Mouse (Mus musculus): Measurements from ENCODE around the gene Slc16a10. TPM values are rescaled to one million over a fixed set of nuclear protein-coding genes. Genes with fewer than 3 reads are reported as not detected.

The Slc16a10 gene
- polyA plus RNA-seq, 2 experiments: 32.8 to 63.5 TPM

- TF ChIP-seq CTCF (IDR thresholded peaks at IDR 0.05; ENCODE audit: low read depth) (no peak), EP300 (IDR thresholded peaks at IDR 0.05; ENCODE audit: low read depth) (no peak)
- Histone ChIP-seq H3K9ac (replicated peaks) (no peak overlapping the region), H3K27ac (peak overlapping the region; percentile 14; the same call in 1 of the 2 replicates), H3K4me2 (ENCODE audit: low read depth) (peak overlapping the region; percentile 23; the same call in 1 of the 2 replicates), H3K9me3 (ENCODE audit: control insufficient read depth, low read length) (no peaks in the 10 kb centered on the region), H3K4me1 (replicated peaks; ENCODE audit: control insufficient read depth in 2 of 2, insufficient read depth in 2 of 2, low read length in 1 of 2) (peaks cover 0 to 7% of the 10 kb centered on the region in 2 experiments; a peak in 1 of 4 replicates), H3K4me3 (ENCODE audit: insufficient read depth in 1 of 2, low read depth in 2 of 2, low read length in 2 of 2) (no peak overlapping the region), H3K36me3 (replicated peaks; ENCODE audit: control insufficient read depth, insufficient read depth, low read depth) (peaks cover 16% of the 10 kb centered on the region), H3K27me3 (ENCODE audit: control insufficient read depth, insufficient read depth, low read length) (no peaks in the 10 kb centered on the region)
- WGBS (ENCODE audit: insufficient replicate concordance): 56% methylated on average over 5 of the region's 5 CpGs
- DNase-seq (ENCODE audit: low read depth in 3 of 3, low spot score in 3 of 3): no peak
- ATAC-seq (ENCODE audit: insufficient read depth): no peak
Observed at GRCm38 (mm10) chr10:40063291-40063890, 78.7 kb downstream of the Slc16a10 start.

- DNase-seq (ENCODE audit: low read depth in 3 of 3, low spot score in 3 of 3) (no peak), ATAC-seq (ENCODE audit: insufficient read depth) (no peak)
- no peaks in the 10 kb centered on the region for H3K27me3 ChIP-seq (ENCODE audit: control insufficient read depth, insufficient read depth, low read length)
- no peak overlapping the region for H3K9ac ChIP-seq (replicated peaks)
- no peak overlapping the region for H3K4me3 ChIP-seq (ENCODE audit: insufficient read depth in 1 of 2, low read depth in 2 of 2, low read length in 2 of 2)
- peaks cover 0 to 5% of the 10 kb centered on the region in 2 experiments; a peak in 1 of 4 replicates for H3K4me1 ChIP-seq (replicated peaks; ENCODE audit: control insufficient read depth in 2 of 2, insufficient read depth in 2 of 2, low read length in 1 of 2)
- no peaks in the 10 kb centered on the region for H3K9me3 ChIP-seq (ENCODE audit: control insufficient read depth, low read length)
- WGBS (ENCODE audit: insufficient replicate concordance): 82% methylated on average over 6 of the region's 6 CpGs
- no peak for TF ChIP-seq CTCF (IDR thresholded peaks at IDR 0.05; ENCODE audit: low read depth)
- no peak for TF ChIP-seq EP300 (IDR thresholded peaks at IDR 0.05; ENCODE audit: low read depth)
- H3K27ac ChIP-seq: peak overlapping the region; percentile 14; the same call in 1 of the 2 replicates
- H3K36me3 ChIP-seq (replicated peaks; ENCODE audit: control insufficient read depth, insufficient read depth, low read depth): peaks cover 16% of the 10 kb centered on the region
- peak overlapping the region; percentile 23; the same call in 1 of the 2 replicates for H3K4me2 ChIP-seq (ENCODE audit: low read depth)
Observed at GRCm38 (mm10) chr10:40062812-40063211, 79.2 kb downstream of the Slc16a10 start.

GRCm38 (mm10) chr10:40061926-40062325 is 80.1 kb downstream of the Slc16a10 start:
- TF ChIP-seq EP300 (IDR thresholded peaks at IDR 0.05; ENCODE audit: low read depth): no peak
- no peak for TF ChIP-seq CTCF (IDR thresholded peaks at IDR 0.05; ENCODE audit: low read depth)
- Histone ChIP-seq H3K4me1 (replicated peaks; ENCODE audit: control insufficient read depth in 2 of 2, insufficient read depth in 2 of 2, low read length in 1 of 2) (peaks cover 0 to 3% of the 10 kb centered on the region in 2 experiments; a peak in 1 of 4 replicates), H3K27me3 (ENCODE audit: control insufficient read depth, insufficient read depth, low read length) (no peaks in the 10 kb centered on the region), H3K4me2 (ENCODE audit: low read depth) (no peak overlapping the region), H3K4me3 (ENCODE audit: insufficient read depth in 1 of 2, low read depth in 2 of 2, low read length in 2 of 2) (no peak overlapping the region), H3K27ac (no peak overlapping the region), H3K9me3 (ENCODE audit: control insufficient read depth, low read length) (no peaks in the 10 kb centered on the region), H3K9ac (replicated peaks) (no peak overlapping the region), H3K36me3 (replicated peaks; ENCODE audit: control insufficient read depth, insufficient read depth, low read depth) (peaks cover 21% of the 10 kb centered on the region)
- ATAC-seq (ENCODE audit: insufficient read depth) (no peak), DNase-seq (ENCODE audit: low read depth in 3 of 3, low spot score in 3 of 3) (no peak)
- 89% methylated on average over 5 of the region's 5 CpGs for WGBS (ENCODE audit: insufficient replicate concordance)

- WGBS (ENCODE audit: insufficient replicate concordance): 80% methylated on average over 3 of the region's 3 CpGs
- ATAC-seq (ENCODE audit: insufficient read depth) (no peak), DNase-seq (ENCODE audit: low read depth in 3 of 3, low spot score in 3 of 3) (no peak)
- Histone ChIP-seq H3K9me3 (ENCODE audit: control insufficient read depth, low read length) (no peaks in the 10 kb centered on the region), H3K4me1 (replicated peaks; ENCODE audit: control insufficient read depth in 2 of 2, insufficient read depth in 2 of 2, low read length in 1 of 2) (peaks cover 0 to 2% of the 10 kb centered on the region in 2 experiments; a peak in 1 of 4 replicates), H3K27ac (no peak overlapping the region), H3K4me3 (ENCODE audit: insufficient read depth in 1 of 2, low read depth in 2 of 2, low read length in 2 of 2) (no peak overlapping the region), H3K9ac (replicated peaks) (no peak overlapping the region), H3K36me3 (replicated peaks; ENCODE audit: control insufficient read depth, insufficient read depth, low read depth) (peaks cover 39% of the 10 kb centered on the region), H3K4me2 (ENCODE audit: low read depth) (no peak overlapping the region), H3K27me3 (ENCODE audit: control insufficient read depth, insufficient read depth, low read length) (no peaks in the 10 kb centered on the region)
- TF ChIP-seq EP300 (IDR thresholded peaks at IDR 0.05; ENCODE audit: low read depth): no peak
- no peak for TF ChIP-seq CTCF (IDR thresholded peaks at IDR 0.05; ENCODE audit: low read depth)
Observed at GRCm38 (mm10) chr10:40058786-40059120, 83.3 kb downstream of the Slc16a10 start.

- DNase-seq (ENCODE audit: low read depth in 3 of 3, low spot score in 3 of 3) (no peak), ATAC-seq (ENCODE audit: insufficient read depth) (no peak)
- peaks cover 44% of the 10 kb centered on the region for H3K36me3 ChIP-seq (replicated peaks; ENCODE audit: control insufficient read depth, insufficient read depth, low read depth)
- H3K4me3 ChIP-seq (ENCODE audit: insufficient read depth in 1 of 2, low read depth in 2 of 2, low read length in 2 of 2): no peak overlapping the region
- no peak overlapping the region for H3K9ac ChIP-seq (replicated peaks)
- 62% methylated on average over 6 of the region's 6 CpGs for WGBS (ENCODE audit: insufficient replicate concordance)
- no peaks in the 10 kb centered on the region for H3K9me3 ChIP-seq (ENCODE audit: control insufficient read depth, low read length)
- no peak overlapping the region for H3K4me2 ChIP-seq (ENCODE audit: low read depth)
- no peak overlapping the region for H3K27ac ChIP-seq
- peaks cover 0 to under 1% of the 10 kb centered on the region in 2 experiments; a peak in 1 of 4 replicates for H3K4me1 ChIP-seq (replicated peaks; ENCODE audit: control insufficient read depth in 2 of 2, insufficient read depth in 2 of 2, low read length in 1 of 2)
- no peak for TF ChIP-seq EP300 (IDR thresholded peaks at IDR 0.05; ENCODE audit: low read depth)
- no peak for TF ChIP-seq CTCF (IDR thresholded peaks at IDR 0.05; ENCODE audit: low read depth)
- H3K27me3 ChIP-seq (ENCODE audit: control insufficient read depth, insufficient read depth, low read length): no peaks in the 10 kb centered on the region
Observed at GRCm38 (mm10) chr10:40058062-40058785, 83.8 kb downstream of the Slc16a10 start.
